Mouse (Mus musculus) stomach, embryonic 14.5 days (tissue): ENCODE measurements at regions not wholly inside any gene's neighbourhood (a gene's known extent, or its start where the extent isn't known, plus 50 kb on each side); places are given as distances from the start of the nearest gene placed in this dataset.

Source experiments
- ATAC-seq: fragments of 200-750 bp; cut with Nextera tagmentation; 2 replicates; pipeline ENCODE4 v1.8.0; 2017; ENCODE audit warnings: low read depth, moderate TSS enrichment; ENCODE audit not compliant: insufficient number of reproducible peaks, insufficient read depth, low FRiP score
- H3K27ac ChIP-seq: fragments of 300-500 bp; sonication (generic); 2 replicates; pipeline ENCODE4 v1.5.1; 2014; ENCODE audit warnings: mild to moderate bottlenecking, low read length, moderate library complexity, mixed read lengths
- H3K27me3 ChIP-seq: fragments of 300-500 bp; sonication (generic); 2 replicates; pipeline ENCODE4 v1.6.1; 2014; ENCODE audit warnings: low read length, control low read depth, mixed read lengths; ENCODE audit not compliant: control insufficient read depth, insufficient read depth
- H3K36me3 ChIP-seq: fragments of 300-500 bp; sonication (generic); 2 replicates; pipeline ENCODE4 v1.6.1; 2014; ENCODE audit warnings: mild to moderate bottlenecking, control low read depth, low read length, moderate library complexity, mixed read lengths; ENCODE audit not compliant: control insufficient read depth, insufficient read depth
- H3K4me1 ChIP-seq: fragments of 300-500 bp; sonication (generic); 2 replicates; pipeline ENCODE4 v1.6.1; 2014; ENCODE audit warnings: low read length, control low read depth, mixed read lengths; ENCODE audit not compliant: control insufficient read depth, insufficient read depth
- H3K4me2 ChIP-seq: fragments of 300-500 bp; sonication (generic); replicated peaks from 2 replicates; pipeline ENCODE4 v1.6.1; 2014; ENCODE audit warnings: low read depth, low read length, control low read depth
- H3K4me3 ChIP-seq: fragments of 300-500 bp; sonication (generic); 2 replicates; pipeline ENCODE4 v1.5.1; 2014; ENCODE audit warnings: low read depth, low read length, control low read depth
- H3K9ac ChIP-seq: fragments of 300-500 bp; sonication (generic); replicated peaks from 2 replicates; pipeline ENCODE4 v1.6.1; 2014; ENCODE audit warnings: low read depth, mild to moderate bottlenecking, control low read depth, low read length, moderate library complexity, mixed read lengths
- H3K9me3 ChIP-seq: fragments of 300-500 bp; sonication (generic); 2 replicates; pipeline ENCODE4 v1.6.1; 2016; ENCODE audit warnings: low read depth, low read length, control low read depth; ENCODE audit not compliant: control insufficient read depth
- WGBS: fragments of 180-500 bp; shearing (Covaris S2); extraction: QIAGEN DNeasy Blood & Tissue Kit; methylation state at CpG from one replicate; pipeline ENCODE4 v1.1.7; 2014; 5-methylcytosine and 5-hydroxymethylcytosine counted together

- WGBS, result 65% methylated on average over 7 of the region's 7 CpGs
These were observed 61.2 kb upstream of the Il6 start for GRCm38 (mm10) chr5:29951381-29952350.

More at GRCm38 (mm10) chr5:29951381-29952350, 61.2 kb upstream of the Il6 start:
- Histone ChIP-seq H3K36me3 (no peaks in the 10 kb centered on the region), H3K4me3 (no peak overlapping the region), H3K4me2 (no peak overlapping the region), H3K9me3 (no peaks in the 10 kb centered on the region), H3K27ac (0 out of 2 replicates have a peak overlapping the region, but pooled peaks have one; percentile 27), H3K9ac (no peak overlapping the region), H3K27me3 (no peaks in the 10 kb centered on the region), H3K4me1 (no peaks in the 10 kb centered on the region)
- ATAC-seq, result no peak
